Mouse (Mus musculus) CD4-positive, CD25-positive, alpha-beta regulatory T cell, adult 2 months (primary cell): ENCODE data around the gene Zfp346.

Experiments
- DNase-seq: peaks from one replicate; pipeline ENCODE4 v3.0.0-alpha.2; 2012; ENCODE audit warnings: low read depth, low spot score

Gene Zfp346

DNA sequence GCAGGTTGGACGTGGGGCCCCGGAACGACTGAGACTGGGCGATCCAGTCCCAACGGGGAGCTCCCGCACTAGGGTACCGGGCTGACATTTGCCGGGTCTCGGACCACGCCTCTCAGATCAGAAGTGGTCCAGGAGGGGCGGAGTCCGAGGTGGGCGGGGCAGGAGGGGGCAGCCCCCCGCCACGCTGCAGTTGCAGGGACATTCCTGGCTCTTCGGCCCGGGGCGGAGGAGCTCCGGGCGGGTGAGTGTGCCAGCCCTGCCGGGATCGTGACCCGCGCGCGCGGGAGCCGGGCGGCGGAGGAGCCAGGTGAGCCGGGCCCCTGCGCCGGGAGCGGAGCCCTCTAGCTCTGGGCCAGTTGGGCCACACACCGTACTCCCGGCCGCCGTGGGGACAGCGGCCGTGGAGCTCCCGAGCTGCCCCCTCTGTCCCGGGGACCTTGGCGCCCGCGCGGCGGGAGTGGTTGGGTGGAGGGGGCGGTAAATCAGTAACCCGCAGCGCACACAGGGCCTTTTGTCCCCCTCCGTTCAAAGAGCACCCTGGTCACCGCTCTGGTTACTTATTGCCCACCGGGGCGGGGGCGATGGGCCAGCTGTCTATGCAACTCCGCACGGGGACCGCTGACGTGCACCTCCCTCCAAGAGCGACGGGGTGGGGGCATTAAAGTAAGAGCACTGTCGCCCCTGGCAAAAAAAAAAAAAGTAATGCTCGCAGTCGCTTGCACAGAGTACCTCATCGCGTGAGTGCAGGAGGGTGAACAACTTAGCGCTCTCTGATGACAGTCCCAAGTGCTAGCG, 47.7 kb downstream of the Zfp346 start, which contains the start of gene Fgfr4:
Gene Fgfr4, plus strand, starts transcription at position 20 of the 795 bp plus-strand sequence.
- peak; percentile 16 for DNase-seq

DNA sequence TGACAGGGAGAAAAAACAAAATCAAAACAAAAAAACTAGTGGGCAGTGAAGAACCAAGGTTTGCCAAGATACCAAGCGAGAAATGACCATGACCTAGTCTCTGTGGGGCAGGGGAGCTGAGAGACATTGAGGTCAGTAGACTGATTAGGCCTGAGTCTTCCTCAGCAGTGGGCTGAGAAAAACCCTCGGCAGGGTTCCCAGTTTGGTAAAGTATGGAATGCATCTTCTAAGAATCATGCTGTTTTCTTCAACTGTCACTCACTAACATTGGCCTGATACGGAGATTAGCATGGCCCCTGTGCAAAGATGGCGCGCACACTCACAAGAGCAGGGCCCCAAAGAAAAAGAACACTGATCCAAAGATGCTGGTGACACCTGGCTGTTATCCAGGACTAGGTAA, 48.8 kb downstream of the Zfp346 start:
- DNase-seq = no peak

DNA sequence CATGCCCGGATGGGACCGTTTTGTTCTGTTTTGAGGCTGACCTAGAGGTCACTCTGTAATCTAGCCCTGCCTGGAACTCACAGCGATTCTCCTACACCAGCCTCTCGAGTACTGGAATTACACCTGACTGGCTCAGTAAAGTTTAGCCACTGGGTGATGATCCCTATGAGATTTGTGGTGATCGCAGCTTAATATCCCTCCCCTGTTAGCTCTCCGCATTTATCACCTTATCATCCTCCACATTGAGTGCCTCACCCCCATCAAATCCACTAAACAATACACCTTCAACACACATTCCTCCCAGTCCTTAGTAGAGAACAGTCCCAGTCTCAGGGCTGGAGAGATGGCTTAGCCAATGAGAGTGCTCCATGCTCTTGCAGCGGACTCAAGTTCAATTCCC, 57.3 kb downstream of the Zfp346 start:
- DNase-seq = no peak

DNA sequence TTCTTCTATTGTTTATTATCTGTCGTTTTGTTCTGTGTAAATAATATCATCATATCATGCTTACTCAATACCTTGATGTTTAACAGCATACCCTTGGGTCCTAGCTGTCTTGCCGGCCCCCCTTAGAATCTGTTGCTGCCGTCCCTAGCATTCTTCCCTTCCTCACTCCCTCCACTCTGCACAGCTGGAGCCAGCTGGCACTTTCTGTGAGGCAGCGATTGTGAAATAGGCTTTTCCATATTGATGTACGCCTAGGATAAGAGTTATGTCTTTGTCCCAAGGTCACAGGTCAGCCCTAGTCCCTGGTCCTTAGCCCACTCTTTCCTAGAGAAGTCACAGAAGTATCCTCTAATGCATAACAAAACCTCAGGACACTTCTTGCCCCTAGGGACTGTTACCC, 58.4 kb downstream of the Zfp346 start:
- no peak for DNase-seq

DNA sequence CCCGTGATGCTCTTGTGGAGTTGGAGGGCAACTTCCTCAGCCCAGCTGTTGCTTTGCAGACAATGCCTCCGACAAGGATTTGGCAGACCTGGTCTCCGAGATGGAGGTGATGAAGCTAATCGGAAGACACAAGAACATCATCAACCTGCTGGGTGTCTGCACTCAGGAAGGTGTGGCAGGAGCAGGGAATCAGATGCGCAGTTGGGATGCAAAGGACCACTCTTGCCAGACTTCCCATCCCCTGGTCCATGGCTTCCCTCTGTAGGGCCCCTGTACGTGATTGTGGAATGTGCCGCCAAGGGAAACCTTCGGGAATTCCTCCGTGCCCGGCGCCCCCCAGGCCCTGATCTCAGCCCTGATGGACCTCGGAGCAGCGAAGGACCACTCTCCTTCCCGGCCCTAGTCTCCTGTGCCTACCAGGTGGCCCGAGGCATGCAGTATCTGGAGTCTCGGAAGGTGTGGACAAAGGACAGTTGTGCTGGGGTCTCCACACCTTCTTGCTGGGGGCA, 60.8 kb downstream of the Zfp346 start:
- DNase-seq = no peak

DNA sequence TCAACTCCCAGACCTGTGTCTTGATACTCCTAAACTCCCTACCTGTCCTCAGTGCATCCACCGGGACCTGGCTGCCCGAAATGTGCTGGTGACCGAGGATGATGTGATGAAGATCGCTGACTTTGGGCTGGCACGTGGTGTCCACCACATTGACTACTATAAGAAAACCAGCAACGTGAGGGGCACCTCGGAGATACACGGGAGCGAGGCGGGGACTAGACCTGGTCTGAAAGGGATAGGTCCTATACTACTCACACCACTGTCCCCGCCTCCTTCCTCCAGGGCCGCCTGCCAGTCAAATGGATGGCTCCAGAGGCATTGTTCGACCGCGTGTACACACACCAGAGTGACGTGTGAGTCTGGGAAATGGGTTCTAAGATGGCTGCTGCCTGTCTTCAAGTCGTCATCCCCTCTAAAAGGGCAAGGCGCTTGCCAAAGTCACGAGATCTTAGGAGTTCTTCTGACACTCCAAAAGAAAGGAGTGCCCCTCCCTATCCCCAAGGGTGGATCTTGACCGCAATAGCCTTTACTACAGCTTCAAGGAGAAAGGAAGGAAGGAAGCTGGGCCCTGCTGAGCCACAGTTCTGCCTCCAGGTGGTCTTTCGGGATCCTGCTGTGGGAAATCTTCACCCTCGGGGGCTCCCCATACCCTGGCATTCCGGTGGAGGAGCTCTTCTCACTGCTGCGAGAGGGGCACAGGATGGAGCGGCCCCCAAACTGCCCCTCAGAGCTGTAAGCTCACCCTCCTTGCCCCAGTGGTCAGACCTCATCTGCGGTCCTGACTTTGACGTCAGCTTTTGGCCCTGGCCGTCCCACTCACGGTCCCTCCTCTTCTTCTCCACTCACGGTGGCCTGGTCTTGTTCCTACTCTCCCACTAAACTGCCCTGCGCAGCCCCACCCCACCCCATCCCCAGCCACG, 62.0 kb downstream of the Zfp346 start:
- no peak for DNase-seq

DNA sequence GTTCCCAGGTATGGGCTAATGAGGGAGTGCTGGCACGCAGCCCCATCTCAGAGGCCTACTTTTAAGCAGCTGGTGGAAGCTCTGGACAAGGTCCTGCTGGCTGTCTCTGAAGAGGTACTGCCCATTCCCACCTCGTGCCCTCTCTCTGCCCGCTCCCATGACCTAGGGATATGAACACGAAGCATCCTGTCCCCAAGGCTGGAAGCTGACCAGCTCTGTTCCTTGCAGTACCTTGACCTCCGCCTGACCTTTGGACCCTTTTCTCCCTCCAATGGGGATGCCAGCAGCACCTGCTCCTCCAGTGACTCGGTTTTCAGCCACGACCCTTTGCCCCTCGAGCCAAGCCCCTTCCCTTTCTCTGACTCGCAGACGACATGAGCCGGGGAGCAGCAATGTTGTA, 62.7 kb downstream of the Zfp346 start:
- no peak for DNase-seq

DNA sequence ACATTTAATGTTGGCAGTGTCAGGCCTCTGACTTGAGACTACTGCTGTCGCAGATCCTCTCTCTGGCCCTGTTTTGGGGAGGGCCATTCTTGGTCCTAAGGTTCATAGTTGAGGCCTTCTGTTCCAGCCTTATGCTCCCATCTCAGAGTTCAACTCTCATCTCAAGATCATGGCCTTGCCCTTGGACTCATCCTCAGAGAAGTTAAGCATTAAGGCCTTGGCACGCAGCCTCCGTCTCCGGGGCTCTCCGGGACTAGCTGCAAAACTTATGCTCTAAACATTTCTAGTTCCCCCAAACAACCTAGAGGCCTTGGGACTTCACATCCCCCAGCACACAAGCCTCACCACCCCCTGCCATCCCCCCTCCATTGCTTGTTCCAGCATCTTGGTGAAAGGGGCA, 63.1 kb downstream of the Zfp346 start:
- DNase-seq = no peak

DNA sequence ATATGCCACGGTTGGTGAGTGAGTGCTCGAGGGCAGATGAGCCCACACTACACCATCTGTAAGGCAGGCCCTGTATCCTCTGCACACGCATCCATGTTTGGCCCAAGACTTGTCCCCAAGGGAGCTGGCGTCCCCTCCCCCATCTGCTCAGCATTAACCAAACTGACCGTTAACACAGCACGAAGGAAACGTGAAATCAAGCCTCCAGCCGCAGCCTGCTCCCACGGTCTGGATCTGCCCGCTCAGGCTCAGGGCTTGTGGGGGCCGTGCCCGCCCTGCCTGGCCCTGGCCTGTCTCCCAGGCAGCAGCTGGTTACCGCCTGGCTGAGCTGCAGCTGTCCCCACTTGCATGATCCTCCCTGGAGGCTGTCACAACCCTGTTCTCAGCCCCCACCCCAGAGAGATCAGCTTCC, 63.9 kb downstream of the Zfp346 start:
- no peak for DNase-seq

DNA sequence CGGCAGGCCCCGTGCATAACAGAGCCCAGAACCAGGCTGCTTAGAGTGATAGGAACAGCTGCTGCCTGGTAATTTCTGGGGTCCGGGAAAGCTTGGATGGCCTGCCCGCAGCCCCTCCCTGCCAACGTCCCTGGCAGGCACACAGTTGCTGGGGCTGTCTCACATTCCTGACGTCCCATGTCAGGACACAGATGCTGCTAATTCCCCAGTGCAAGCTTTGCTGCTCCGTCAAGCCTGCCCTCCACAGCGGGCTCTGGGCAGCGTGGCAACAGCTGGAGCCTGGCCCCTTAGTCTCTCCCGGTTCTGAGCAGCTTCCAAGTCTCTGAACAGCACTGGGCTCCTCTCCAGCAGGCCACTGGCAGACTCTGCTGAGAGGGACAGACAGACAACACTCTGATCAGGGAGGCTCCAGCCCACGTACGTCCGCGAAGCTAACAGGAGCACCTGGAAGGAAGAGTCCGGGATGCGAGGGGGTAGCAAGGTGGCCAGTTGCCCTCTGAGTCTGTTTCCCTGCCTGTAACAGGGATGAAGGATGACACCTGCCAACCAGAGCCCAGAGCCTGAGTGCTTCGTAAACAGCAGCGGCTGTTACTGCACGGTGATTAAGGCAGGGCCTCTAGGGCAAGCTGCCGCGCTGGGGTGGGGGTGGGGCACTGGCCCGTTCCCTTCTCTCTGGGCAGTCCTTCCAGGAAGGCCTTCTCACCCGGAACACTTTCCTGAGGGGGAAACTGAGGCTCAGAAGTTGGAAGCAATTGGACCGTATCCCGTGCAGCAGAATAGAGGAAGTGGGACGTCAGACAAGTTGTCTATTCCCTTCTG, 66.6 kb downstream of the Zfp346 start:
- no peak for DNase-seq

DNA sequence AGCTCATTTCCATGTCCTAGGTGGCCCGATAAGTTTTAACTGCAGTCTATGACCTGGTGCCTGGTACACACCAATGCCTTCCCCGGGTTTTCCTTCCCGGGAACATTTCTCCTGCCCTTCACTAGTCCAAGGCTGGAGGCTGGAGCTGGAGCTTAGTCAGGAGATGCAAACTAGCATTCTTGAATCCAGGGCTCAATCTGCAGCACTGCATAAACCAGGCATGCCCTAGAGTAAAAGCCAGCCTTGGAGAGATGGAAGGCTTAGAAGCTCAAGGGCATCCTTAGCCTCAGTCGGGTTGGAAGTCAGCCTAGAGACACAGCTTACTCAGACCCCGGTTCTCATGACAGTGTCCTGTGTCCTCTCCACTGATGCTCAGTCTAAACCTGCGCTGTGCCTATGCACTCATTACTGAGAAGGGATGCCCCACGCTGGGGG, 67.2 kb downstream of the Zfp346 start:
- no peak for DNase-seq

DNA sequence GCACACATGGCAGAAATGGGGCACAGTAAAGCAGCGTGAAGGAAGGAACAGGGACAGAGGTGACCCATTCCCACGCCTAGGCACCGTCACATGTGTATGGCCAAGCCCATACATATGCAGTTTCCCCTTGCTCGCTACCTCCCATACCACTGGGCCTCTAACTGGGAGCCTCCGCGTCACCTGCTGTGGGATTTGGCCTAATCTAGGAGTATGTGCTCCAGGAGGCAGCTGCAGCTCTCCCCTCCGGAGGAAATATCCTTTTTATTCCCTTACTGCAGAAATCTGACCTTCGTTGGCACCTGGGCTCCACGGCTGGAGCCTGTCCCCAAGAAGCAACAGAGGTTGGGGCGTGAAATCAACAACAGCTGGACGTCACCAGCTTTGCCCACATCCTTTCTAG, 69.2 kb downstream of the Zfp346 start:
- no peak for DNase-seq

DNA sequence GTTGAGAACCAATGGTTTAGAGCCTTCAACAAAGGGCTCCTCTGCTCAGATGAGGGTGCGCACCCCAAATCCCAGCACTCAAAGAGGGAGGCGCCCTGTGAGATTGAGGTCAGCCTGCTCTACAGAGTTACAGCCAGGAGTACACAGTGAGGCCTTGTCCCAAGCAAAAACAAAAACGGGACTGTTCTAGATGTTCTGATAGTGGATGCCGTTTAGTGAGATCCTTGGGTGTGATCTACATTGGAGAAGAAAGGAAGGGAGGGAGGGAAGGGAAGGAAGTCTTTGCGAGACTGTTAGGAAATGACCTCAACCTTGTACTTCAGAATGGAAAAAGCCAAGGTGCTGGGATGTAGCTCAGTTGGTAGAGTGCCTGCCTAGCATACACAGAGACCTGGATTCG, 71.2 kb downstream of the Zfp346 start:
- no peak for DNase-seq

DNA sequence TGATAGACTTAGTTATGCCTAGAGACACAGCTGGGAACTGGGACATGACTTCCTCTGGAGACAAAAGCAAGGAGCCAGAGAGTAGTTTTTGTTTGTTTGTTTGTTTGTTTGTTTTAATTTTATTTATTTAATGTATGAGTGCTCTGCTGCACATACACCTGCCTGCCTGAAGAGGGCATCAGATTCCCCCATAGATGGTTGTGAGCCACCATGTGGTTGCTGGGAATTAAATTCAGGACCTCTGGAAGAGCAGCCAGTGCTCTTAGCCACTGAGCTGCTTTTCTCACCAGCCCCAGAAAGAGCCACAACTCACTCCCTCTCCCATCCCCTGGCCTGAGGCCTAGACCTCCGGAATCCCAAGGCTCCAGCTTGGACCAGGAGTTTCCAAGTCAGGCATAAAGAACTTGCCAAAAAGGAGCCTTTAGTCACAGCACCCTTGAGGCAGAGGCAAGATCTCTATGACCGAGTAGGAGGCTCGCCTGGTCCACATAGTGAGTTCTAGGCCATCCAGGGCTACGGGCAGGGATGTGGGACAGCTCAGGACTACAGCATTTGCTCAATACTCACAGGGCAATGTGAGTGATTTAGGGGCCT, 72.9 kb downstream of the Zfp346 start:
- no peak for DNase-seq

DNA sequence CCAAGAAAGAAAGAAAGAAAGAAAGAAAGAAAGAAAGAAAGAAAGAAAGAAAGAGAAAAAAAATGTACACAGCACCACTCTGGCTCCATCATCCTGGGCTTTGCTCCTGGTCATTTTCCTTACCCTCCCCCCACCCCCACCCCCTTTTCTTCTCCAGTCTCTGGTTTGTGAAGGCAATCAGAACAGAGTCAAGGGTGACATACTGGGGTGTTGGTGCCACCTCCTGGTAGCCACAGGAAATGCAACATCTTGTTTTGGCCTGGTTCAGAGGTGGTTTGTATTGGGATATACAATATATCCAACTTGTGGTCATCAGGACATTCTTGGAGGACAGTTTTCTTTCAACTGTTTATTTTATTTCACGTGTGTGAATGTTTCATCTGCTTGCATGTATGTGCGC, 73.4 kb downstream of the Zfp346 start:
- DNase-seq = peak; percentile 84

DNA sequence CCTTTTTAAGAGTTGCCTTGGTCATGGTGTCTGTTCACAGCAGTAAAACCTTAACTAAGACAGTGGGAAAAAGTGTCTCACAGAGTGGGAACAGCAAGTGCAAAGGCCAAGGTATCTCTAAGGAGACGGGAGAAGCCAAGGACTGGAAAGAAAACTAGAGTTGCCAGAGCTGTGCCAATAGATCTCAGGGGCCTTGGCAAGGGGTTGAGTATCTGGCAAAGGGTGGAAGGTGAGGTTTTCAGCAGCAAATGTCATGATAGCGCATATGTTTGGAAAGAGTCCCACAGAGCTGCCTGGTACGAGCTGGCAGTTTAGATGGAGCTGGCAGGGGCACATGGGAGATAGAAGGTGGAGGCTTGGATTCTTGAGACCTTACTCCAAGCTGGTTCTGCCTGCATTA, 74.5 kb downstream of the Zfp346 start:
- DNase-seq = no peak

DNA sequence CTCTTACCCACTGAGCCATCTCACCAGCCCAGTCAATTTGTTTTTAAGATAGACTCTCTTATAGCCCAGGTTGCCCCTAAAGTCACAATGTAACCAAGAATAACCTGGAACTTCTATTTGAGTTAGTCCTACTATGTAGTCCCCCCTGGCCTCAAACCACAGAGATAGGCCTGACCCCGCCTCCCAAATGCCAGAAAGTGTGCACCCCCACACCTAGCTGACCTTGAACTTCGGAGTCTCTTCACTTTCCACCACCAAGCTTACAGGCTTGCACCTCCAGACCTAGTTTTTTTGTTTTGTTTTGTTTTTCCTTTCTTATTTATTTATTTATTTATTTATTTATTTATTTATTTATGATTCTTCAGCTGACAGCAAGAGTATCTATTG, 76.7 kb downstream of the Zfp346 start:
- no peak for DNase-seq

DNA sequence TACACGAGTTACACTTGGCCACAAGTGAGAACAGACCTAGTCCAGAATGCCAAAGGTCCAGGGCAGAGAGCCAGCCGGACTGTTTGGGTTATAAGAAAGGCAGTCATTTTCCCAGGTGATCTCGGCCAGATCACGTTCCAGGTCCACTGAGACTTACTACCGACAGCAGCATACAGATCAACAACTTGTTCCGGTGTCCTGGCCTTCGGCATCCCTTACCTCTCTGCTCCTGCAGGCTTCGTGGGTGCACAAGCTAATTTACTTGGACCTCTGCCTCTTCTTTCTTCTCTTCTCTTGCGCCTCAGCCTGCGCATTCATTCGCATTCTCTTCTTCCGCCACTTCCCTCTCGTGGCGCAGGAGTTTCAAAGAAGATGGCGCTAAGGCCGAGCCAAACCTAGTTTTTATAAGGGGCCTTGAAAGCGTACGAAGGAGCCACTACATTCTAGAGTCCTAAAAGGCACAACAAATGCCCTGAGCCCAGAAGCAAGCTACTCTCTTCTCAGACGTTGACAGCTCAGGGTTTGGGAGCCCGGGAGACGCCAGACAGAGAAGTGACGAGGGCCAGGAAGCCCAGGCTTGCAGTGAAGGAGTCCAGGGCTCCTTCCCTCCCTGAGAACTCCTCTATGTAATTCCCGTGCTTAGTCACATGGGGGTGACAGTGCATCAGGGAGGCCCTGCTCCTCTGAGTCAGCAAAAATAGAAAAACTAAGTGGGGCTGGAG, 77.2 kb downstream of the Zfp346 start:
- DNase-seq = peak; percentile 59

DNA sequence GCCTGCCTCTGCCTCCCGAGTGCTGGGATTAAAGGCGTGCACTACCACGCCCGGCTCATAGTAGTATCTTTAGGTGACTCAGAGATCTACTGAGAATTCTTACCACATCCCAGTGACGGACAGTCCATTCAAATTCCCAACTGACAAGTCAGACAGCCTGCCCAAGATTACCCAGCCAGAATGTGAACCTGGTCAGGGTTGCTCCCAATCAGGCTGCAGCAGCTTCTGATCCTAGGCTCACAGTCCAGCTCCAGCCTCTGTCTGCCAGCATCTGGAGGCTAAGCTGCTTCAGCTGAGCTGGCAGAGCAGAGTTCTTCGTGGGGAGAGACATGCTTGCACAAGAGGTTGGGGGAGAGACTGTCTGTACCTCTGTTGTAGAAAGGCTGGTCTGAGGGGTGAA, 78.3 kb downstream of the Zfp346 start:
- DNase-seq = no peak
